Mouse (Mus musculus) CH12.LX (cell line): ENCODE measurements around the gene Clec11a.

Experiments
- POLR2A ChIP-seq: IDR thresholded peaks from 2 replicates; pipeline ENCODE4 v1.6.1; 2011; ENCODE audit warnings: low read depth, mild to moderate bottlenecking, improper control_type of control experiment, low read length
- TCF12 ChIP-seq: IDR thresholded peaks from 2 replicates; pipeline ENCODE4 v1.6.1; 2014; ENCODE audit warnings: low read depth, mild to moderate bottlenecking, inconsistent platforms, low read length, improper control_type of control experiment

GRCm38 (mm10) chr7:44332336-44332735 is 25.6 kb upstream of the Clec11a start:
- TF ChIP-seq TCF12 (no peak), POLR2A (no peak)
